ENCODE assay signal across 24 mouse cellular contexts in the genomic region with DNA sequence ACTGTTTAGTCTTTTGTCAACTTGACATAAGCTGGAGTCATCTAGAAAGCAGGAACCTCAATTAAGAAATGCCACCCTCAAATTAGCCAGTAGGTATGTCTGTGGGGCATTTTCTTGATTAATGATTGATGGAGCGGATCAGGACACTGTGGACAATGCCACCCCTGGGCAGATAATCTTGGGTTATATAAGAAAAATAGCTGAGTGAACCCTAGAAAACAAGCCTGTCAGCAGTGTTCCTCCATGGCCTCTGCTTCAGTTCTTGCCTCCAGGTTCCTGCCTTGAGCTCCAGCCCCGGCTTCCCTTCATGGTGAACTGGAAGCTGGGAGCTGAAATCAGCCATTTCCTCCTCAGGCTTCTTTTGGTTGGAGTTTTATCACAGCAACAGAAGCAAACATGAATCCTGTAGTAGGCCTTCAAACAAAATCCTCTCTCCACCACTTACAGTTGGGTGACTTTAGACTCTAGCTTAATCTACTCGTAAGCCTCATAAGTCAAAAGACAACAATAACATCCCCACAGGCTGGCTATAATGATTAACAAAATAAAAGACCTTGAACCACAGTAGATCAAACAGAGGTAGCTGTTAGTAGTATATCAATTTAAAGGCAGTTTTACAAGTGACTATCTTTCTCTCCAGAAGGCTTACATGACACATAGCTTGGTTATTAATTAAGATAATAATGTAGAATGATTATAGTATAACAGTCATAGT.
A peak's percentile ranks its signal among the peaks of the same experiment; 100 is the strongest.
DNase-seq lines count a peak whose midpoint lies in the region; ATAC-seq and TF ChIP-seq lines count a peak whose summit lies in the region.
"Had no signal": no experiment of that assay in that cellular context is flagged by ENCODE, and none has a peak within 500 bp of the region (broad histone marks: within the 10 kb centered on the region; RNA-seq: fewer than 3 reads in every experiment).

No protein-coding gene starts in this region.

- no peak overlapping the region for H3K4me2 ChIP-seq in kidney, embryonic 16.5 days (replicated peaks; ENCODE audit: low read depth, low read length)
- H3K4me2 ChIP-seq: embryonic facial prominence, embryonic 15.5 days; heart, embryonic 13.5 days; limb, embryonic 15.5 days; lung, embryonic 15.5 days; midbrain, embryonic 11.5 days had no signal

- no peaks in the 10 kb centered on the region for H3K36me3 ChIP-seq in kidney, embryonic 16.5 days (ENCODE audit: insufficient read depth, low read length)
- no peaks in the 10 kb centered on the region for H3K36me3 ChIP-seq in small intestine, adult 2 months (ENCODE audit: control insufficient read depth, insufficient read depth, low read length)
- H3K36me3 ChIP-seq: embryonic facial prominence, embryonic 15.5 days; heart, embryonic 13.5 days; limb, embryonic 15.5 days; lung, embryonic 15.5 days had no signal

- intact Hi-C loops in heart, postnatal 25 days (cut with DNase I), result no loop called here

- WGBS in kidney, embryonic 16.5 days, result 66% methylated on average over 3 of the region's 3 CpGs
- WGBS in small intestine, adult 2 months, result 33% methylated on average over 3 of the region's 3 CpGs

- peak; percentile 65 for DNase-seq in heart, adult 11 months
- no peak for DNase-seq in heart, postnatal 25 days (ENCODE audit: low spot score)
- peak; percentile 64 for DNase-seq in kidney, adult 18-20 months
- DNase-seq in kidney, postnatal 10 days, result no peak
- no peak for DNase-seq in thymus, adult 18-20 months
- DNase-seq in ovary, postnatal 10 days (ENCODE audit: low spot score), result no peak
- DNase-seq: adrenal gland, postnatal 36 days; cerebellum, adult 11-12 months; cerebellum, postnatal 25 days; embryo, embryonic 11 days; gastrocnemius, postnatal 36 days; lung, postnatal 4 days; right cerebral cortex, postnatal 4 days had no signal

- TF ChIP-seq CTCF in small intestine, adult 2 months (IDR thresholded peaks at IDR 0.05; ENCODE audit: extremely low read depth, insufficient read length, insufficient replicate concordance, low read depth, low read length), result no peak

- 0 out of 2 replicates have a peak, but pooled peaks have one; percentile 49 for ATAC-seq in kidney, embryonic 16.5 days (ENCODE audit: low FRiP score, low TSS enrichment)
- ATAC-seq: activated CD4-positive, CD25-positive, alpha-beta regulatory T cell, adult 4 months; forebrain, embryonic 16.5 days; hindbrain, embryonic 16.5 days had no signal

- peak overlapping the region; percentile 78 for H3K27ac ChIP-seq in kidney, embryonic 16.5 days (ENCODE audit: low read length)
- peak overlapping the region; percentile 88 for H3K27ac ChIP-seq in small intestine, adult 2 months (ENCODE audit: insufficient read depth, low read depth, low read length)
- H3K27ac ChIP-seq: embryonic facial prominence, embryonic 15.5 days; lung, embryonic 15.5 days; stomach, postnatal 0 days had no signal

- H3K4me3 ChIP-seq in kidney, embryonic 16.5 days (ENCODE audit: low read length), result no peak overlapping the region
- H3K4me3 ChIP-seq in small intestine, adult 2 months (ENCODE audit: low read depth, low read length), result no peak overlapping the region
- H3K4me3 ChIP-seq: embryonic facial prominence, embryonic 15.5 days; heart, embryonic 13.5 days; limb, embryonic 15.5 days; lung, embryonic 15.5 days had no signal

- H3K27me3 ChIP-seq in kidney, embryonic 16.5 days (ENCODE audit: insufficient read depth, low read length), result no peaks in the 10 kb centered on the region
- H3K27me3 ChIP-seq in small intestine, adult 2 months (ENCODE audit: control insufficient read depth, insufficient read depth, low read length), result no peaks in the 10 kb centered on the region
- H3K27me3 ChIP-seq: embryonic facial prominence, embryonic 15.5 days; heart, embryonic 13.5 days; limb, embryonic 15.5 days; lung, embryonic 15.5 days had no signal

- no peak overlapping the region for H3K9ac ChIP-seq in kidney, embryonic 16.5 days (replicated peaks; ENCODE audit: low read length)
- H3K9ac ChIP-seq: embryonic facial prominence, embryonic 15.5 days; heart, embryonic 13.5 days; limb, embryonic 15.5 days; lung, embryonic 15.5 days had no signal

- 0 out of 2 replicates have a peak, but pooled peaks cover 7% of the 10 kb centered on the region for H3K4me1 ChIP-seq in kidney, embryonic 16.5 days (ENCODE audit: insufficient read depth, low read length)
- peaks cover 12% of the 10 kb centered on the region; the same call in 1 of the 2 replicates for H3K4me1 ChIP-seq in small intestine, adult 2 months (ENCODE audit: control insufficient read depth, insufficient read depth, insufficient read length, low read length)

- TF ChIP-seq POLR2A in small intestine, adult 2 months (IDR thresholded peaks at IDR 0.05; ENCODE audit: low read depth, low read length), result no peak

- H3K9me3 ChIP-seq in kidney, embryonic 16.5 days (ENCODE audit: low read length), result no peaks in the 10 kb centered on the region; the same call in 1 of the 2 replicates
- H3K9me3 ChIP-seq: embryonic facial prominence, embryonic 15.5 days; heart, embryonic 13.5 days; limb, embryonic 15.5 days; lung, embryonic 15.5 days had no signal

Comparison
In these comparisons a context has a peak if more than half of its experiments do, and no peak if none do; other contexts are left out.
1. DNase-seq: peak in heart, adult 11 months (single experiment) and kidney, adult 18-20 months (single experiment); none in heart, postnatal 25 days (single experiment), kidney, postnatal 10 days (single experiment), thymus, adult 18-20 months (0 of 2) and ovary, postnatal 10 days (single experiment).